Mouse (Mus musculus) heart, adult 2 months (tissue): ENCODE measurements around the gene Mink1.

Experiments used
- CTCF ChIP-seq: fragments of 200-600 bp; IDR thresholded peaks from 2 replicates; pipeline ENCODE4 v1.8.1; 2022; ENCODE audit warnings: antibody characterized with exemption, mild to moderate bottlenecking, moderate library complexity
- POLR2A ChIP-seq: fragments of 200-500 bp; IDR thresholded peaks from 2 replicates; pipeline ENCODE4 v1.6.1; 2011; ENCODE audit warnings: mild to moderate bottlenecking, low read depth, low read length, control low read depth; ENCODE audit not compliant: insufficient read depth

DNA sequence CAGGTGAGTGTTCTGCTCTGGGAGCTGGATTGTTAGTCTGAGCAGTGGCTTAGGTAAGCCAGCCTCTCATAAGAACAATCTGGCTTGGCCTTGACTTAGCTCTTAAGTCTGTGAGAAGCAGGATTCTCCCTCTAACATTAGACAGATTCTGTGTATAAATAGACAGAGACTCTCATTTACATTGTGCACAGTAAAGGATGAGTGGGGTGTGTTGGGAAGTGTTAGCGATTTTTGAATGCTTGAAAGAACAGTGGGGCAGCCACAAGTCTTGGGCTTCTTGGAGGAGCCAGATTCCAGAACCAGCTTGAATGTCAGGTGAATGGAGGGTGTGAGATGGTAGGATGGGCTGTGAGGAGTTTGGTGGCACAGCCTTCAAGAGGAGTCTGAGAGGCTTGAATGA is 9.0 kb downstream of the Mink1 start:
- no peak for TF ChIP-seq POLR2A
- no peak for TF ChIP-seq CTCF
